Mouse (Mus musculus): ENCODE measurements around the gene P2ry13. TPM values are rescaled to one million over a fixed set of nuclear protein-coding genes. Genes with fewer than 3 reads are reported as not detected.

The P2ry13 gene
- 0.11 TPM in 1 of 2 replicates, not detected in the other for total RNA-seq (2012; rRNA removed)

- no peak within 1 kb of the TSS for H3K9ac ChIP-seq (ENCODE audit: insufficient read depth, low read depth, low read length, poor library complexity, severe bottlenecking)
- DNase-seq (ENCODE audit: low read depth, low spot score): no peak
- TF ChIP-seq CHD2 (IDR thresholded peaks at IDR 0.05; ENCODE audit: low read depth, low read length): no peak
- TF ChIP-seq MAFK (IDR thresholded peaks at IDR 0.05; ENCODE audit: insufficient read depth, low read depth, low read length): no peak
- TF ChIP-seq HCFC1 (IDR thresholded peaks at IDR 0.05; ENCODE audit: borderline replicate concordance, insufficient read depth, low read length): no peak
- TF ChIP-seq ZC3H11A (IDR thresholded peaks at IDR 0.05; ENCODE audit: borderline replicate concordance, low read depth, low read length): no peak
- TF ChIP-seq ZNF384 (IDR thresholded peaks at IDR 0.05; ENCODE audit: low read depth, low read length): no peak
- in situ Hi-C loops (cut with MboI; ENCODE audit: low sequenced_read_pairs in 2 of 2, unreplicated experiment in 2 of 2): no loop called here
- H3K4me1 ChIP-seq (ENCODE audit: control insufficient read depth in 2 of 2, insufficient read depth in 2 of 2, low read length in 2 of 2, poor library complexity in 1 of 2): no peaks in the 10 kb centered on the region
- H3K36me3 ChIP-seq (ENCODE audit: control insufficient read depth, insufficient read depth, low read length, poor library complexity, severe bottlenecking): no peaks in the 10 kb centered on the region
- no peak within 1 kb of the TSS; the same call in 1 of the 2 replicates for H3K27ac ChIP-seq (ENCODE audit: insufficient read depth, low read depth, low read length, poor library complexity, severe bottlenecking)
- H3K4me3 ChIP-seq (ENCODE audit: insufficient read depth in 1 of 2, low read depth in 1 of 2, low read length in 2 of 2, poor library complexity in 1 of 2, severe bottlenecking in 1 of 2): no peak within 1 kb of the TSS
- no peaks in the 10 kb centered on the region for H3K9me3 ChIP-seq (ENCODE audit: control insufficient read depth, insufficient read depth, low read depth, low read length)
Observed at GRCm38 (mm10) chr3:59210727-59211126, at the start of gene P2ry13. Gene P2ry13 (minus strand): TSS chr3:59210882.

GRCm38 (mm10) chr3:59257740-59258664 lies 47.3 kb upstream of the P2ry13 start:
- Histone ChIP-seq H3K9me3 (ENCODE audit: control insufficient read depth, insufficient read depth, low read depth, low read length) (no peaks in the 10 kb centered on the region), H3K9ac (ENCODE audit: insufficient read depth, low read depth, low read length, poor library complexity, severe bottlenecking) (no peak overlapping the region), H3K36me3 (ENCODE audit: control insufficient read depth, insufficient read depth, low read length, poor library complexity, severe bottlenecking) (no peaks in the 10 kb centered on the region), H3K4me1 (ENCODE audit: control insufficient read depth in 2 of 2, insufficient read depth in 2 of 2, low read length in 2 of 2, poor library complexity in 1 of 2) (no peaks in the 10 kb centered on the region), H3K4me3 (ENCODE audit: insufficient read depth in 1 of 2, low read depth in 1 of 2, low read length in 2 of 2, poor library complexity in 1 of 2, severe bottlenecking in 1 of 2) (no peak overlapping the region), H3K27ac (ENCODE audit: insufficient read depth, low read depth, low read length, poor library complexity, severe bottlenecking) (no peak overlapping the region)
- DNase-seq (ENCODE audit: low read depth, low spot score): no peak
- in situ Hi-C loops (cut with MboI; ENCODE audit: low sequenced_read_pairs in 2 of 2, unreplicated experiment in 2 of 2): no loop called here
- TF ChIP-seq MAFK (IDR thresholded peaks at IDR 0.05; ENCODE audit: insufficient read depth, low read depth, low read length): no peak
- TF ChIP-seq ZNF384 (IDR thresholded peaks at IDR 0.05; ENCODE audit: low read depth, low read length): no peak
- no peak for TF ChIP-seq ZC3H11A (IDR thresholded peaks at IDR 0.05; ENCODE audit: borderline replicate concordance, low read depth, low read length)
- no peak for TF ChIP-seq HCFC1 (IDR thresholded peaks at IDR 0.05; ENCODE audit: borderline replicate concordance, insufficient read depth, low read length)
- no peak for TF ChIP-seq CHD2 (IDR thresholded peaks at IDR 0.05; ENCODE audit: low read depth, low read length)

GRCm38 (mm10) chr3:59250454-59250853 lies 39.8 kb upstream of the P2ry13 start:
- TF ChIP-seq ZC3H11A (IDR thresholded peaks at IDR 0.05; ENCODE audit: borderline replicate concordance, low read depth, low read length) (no peak), MAFK (IDR thresholded peaks at IDR 0.05; ENCODE audit: insufficient read depth, low read depth, low read length) (no peak), CHD2 (IDR thresholded peaks at IDR 0.05; ENCODE audit: low read depth, low read length) (no peak), ZNF384 (IDR thresholded peaks at IDR 0.05; ENCODE audit: low read depth, low read length) (no peak), HCFC1 (IDR thresholded peaks at IDR 0.05; ENCODE audit: borderline replicate concordance, insufficient read depth, low read length) (no peak)

GRCm38 (mm10) chr3:59248031-59248430 lies 37.3 kb upstream of the P2ry13 start:
- Histone ChIP-seq H3K27ac (ENCODE audit: insufficient read depth, low read depth, low read length, poor library complexity, severe bottlenecking) (no peak overlapping the region), H3K4me1 (ENCODE audit: control insufficient read depth in 2 of 2, insufficient read depth in 2 of 2, low read length in 2 of 2, poor library complexity in 1 of 2) (no peaks in the 10 kb centered on the region), H3K4me3 (ENCODE audit: insufficient read depth in 1 of 2, low read depth in 1 of 2, low read length in 2 of 2, poor library complexity in 1 of 2, severe bottlenecking in 1 of 2) (no peak overlapping the region), H3K9ac (ENCODE audit: insufficient read depth, low read depth, low read length, poor library complexity, severe bottlenecking) (no peak overlapping the region), H3K36me3 (ENCODE audit: control insufficient read depth, insufficient read depth, low read length, poor library complexity, severe bottlenecking) (no peaks in the 10 kb centered on the region), H3K9me3 (ENCODE audit: control insufficient read depth, insufficient read depth, low read depth, low read length) (no peaks in the 10 kb centered on the region)
- in situ Hi-C loops (cut with MboI; ENCODE audit: low sequenced_read_pairs in 2 of 2, unreplicated experiment in 2 of 2): no loop called here
- TF ChIP-seq ZC3H11A (IDR thresholded peaks at IDR 0.05; ENCODE audit: borderline replicate concordance, low read depth, low read length) (no peak), HCFC1 (IDR thresholded peaks at IDR 0.05; ENCODE audit: borderline replicate concordance, insufficient read depth, low read length) (no peak), MAFK (IDR thresholded peaks at IDR 0.05; ENCODE audit: insufficient read depth, low read depth, low read length) (no peak), ZNF384 (IDR thresholded peaks at IDR 0.05; ENCODE audit: low read depth, low read length) (no peak), CHD2 (IDR thresholded peaks at IDR 0.05; ENCODE audit: low read depth, low read length) (no peak)
- DNase-seq (ENCODE audit: low read depth, low spot score): no peak

More at GRCm38 (mm10) chr3:59250454-59250853, 39.8 kb upstream of the P2ry13 start:
- Histone ChIP-seq H3K9me3 (ENCODE audit: control insufficient read depth, insufficient read depth, low read depth, low read length) (no peaks in the 10 kb centered on the region), H3K36me3 (ENCODE audit: control insufficient read depth, insufficient read depth, low read length, poor library complexity, severe bottlenecking) (no peaks in the 10 kb centered on the region), H3K4me1 (ENCODE audit: control insufficient read depth in 2 of 2, insufficient read depth in 2 of 2, low read length in 2 of 2, poor library complexity in 1 of 2) (no peaks in the 10 kb centered on the region), H3K9ac (ENCODE audit: insufficient read depth, low read depth, low read length, poor library complexity, severe bottlenecking) (no peak overlapping the region), H3K4me3 (ENCODE audit: insufficient read depth in 1 of 2, low read depth in 1 of 2, low read length in 2 of 2, poor library complexity in 1 of 2, severe bottlenecking in 1 of 2) (no peak overlapping the region), H3K27ac (ENCODE audit: insufficient read depth, low read depth, low read length, poor library complexity, severe bottlenecking) (no peak overlapping the region)
- in situ Hi-C loops (cut with MboI; ENCODE audit: low sequenced_read_pairs in 2 of 2, unreplicated experiment in 2 of 2): no loop called here
- no peak for DNase-seq (ENCODE audit: low read depth, low spot score)
